Mouse (Mus musculus) limb, embryonic 11.5 days (tissue): ENCODE data around the gene Cpeb3. TPM values are rescaled to one million over a fixed set of nuclear protein-coding genes. Genes with fewer than 3 reads are reported as not detected.
A peak's percentile ranks its signal among the peaks of the same experiment; 100 is the strongest.

Experiments used
- ATAC-seq: fragments of 200-750 bp; cut with Nextera tagmentation; 2 replicates; pipeline ENCODE4 v1.8.0; 2017; ENCODE audit warnings: low read depth; ENCODE audit not compliant: insufficient number of reproducible peaks, low FRiP score, low TSS enrichment
- DNase-seq: peaks from one replicate; pipeline ENCODE4 v3.0.0-alpha.2; 2015; ENCODE audit warnings: low spot score
- H3K27ac ChIP-seq: fragments of 300-500 bp; sonication (generic); replicated peaks from 2 replicates; pipeline ENCODE4 v1.5.1; 2014; ENCODE audit warnings: low read depth, mild to moderate bottlenecking, low read length
- H3K27me3 ChIP-seq: fragments of 300-500 bp; sonication (generic); 2 replicates; pipeline ENCODE4 v1.6.1; 2014; ENCODE audit warnings: mild to moderate bottlenecking, low read length, mixed read lengths; ENCODE audit not compliant: control insufficient read depth, insufficient read depth
- H3K36me3 ChIP-seq: fragments of 300-500 bp; sonication (generic); 2 replicates; pipeline ENCODE4 v1.6.1; 2014; ENCODE audit warnings: mild to moderate bottlenecking, low read length, moderate library complexity, mixed read lengths; ENCODE audit not compliant: control insufficient read depth, insufficient read depth
- H3K4me1 ChIP-seq: fragments of 300-500 bp; sonication (generic); 2 replicates; pipeline ENCODE4 v1.6.1; 2014; ENCODE audit warnings: low read length, mixed read lengths; ENCODE audit not compliant: control insufficient read depth, insufficient read depth
- H3K4me2 ChIP-seq: fragments of 300-500 bp; sonication (generic); 2 replicates; pipeline ENCODE4 v1.6.1; 2014; ENCODE audit warnings: low read depth, mild to moderate bottlenecking, moderate library complexity; ENCODE audit not compliant: severe bottlenecking
- H3K4me3 ChIP-seq: fragments of 300-500 bp; sonication (generic); 2 replicates; pipeline ENCODE4 v1.5.1; 2014; ENCODE audit warnings: low read depth, low read length
- H3K9ac ChIP-seq: fragments of 300-500 bp; sonication (generic); 2 replicates; pipeline ENCODE4 v1.6.1; 2014; ENCODE audit warnings: mild to moderate bottlenecking, low read length
- H3K9me3 ChIP-seq: fragments of 300-500 bp; sonication (generic); 2 replicates; pipeline ENCODE4 v1.6.1; 2016; ENCODE audit warnings: low read length; ENCODE audit not compliant: control insufficient read depth
- WGBS: fragments of 180-500 bp; shearing (Covaris S2); extraction: QIAGEN DNeasy Blood & Tissue Kit; methylation state at CpG from one replicate; pipeline ENCODE4 v1.1.7; 2014; 5-methylcytosine and 5-hydroxymethylcytosine counted together
- polyA plus RNA-seq: library from polyadenylated mRNA; unstranded; fragments of >200 nt; fragmentation: Nextera tagmentation; extraction: Ambion mirVana; gene quantifications from 2 replicates; pipeline ENCODE4 v1.2.1, GENCODE M21; 2014

The Cpeb3 gene
- polyA plus RNA-seq, 1 experiment from 2014 or later = 0.68 TPM

DNA sequence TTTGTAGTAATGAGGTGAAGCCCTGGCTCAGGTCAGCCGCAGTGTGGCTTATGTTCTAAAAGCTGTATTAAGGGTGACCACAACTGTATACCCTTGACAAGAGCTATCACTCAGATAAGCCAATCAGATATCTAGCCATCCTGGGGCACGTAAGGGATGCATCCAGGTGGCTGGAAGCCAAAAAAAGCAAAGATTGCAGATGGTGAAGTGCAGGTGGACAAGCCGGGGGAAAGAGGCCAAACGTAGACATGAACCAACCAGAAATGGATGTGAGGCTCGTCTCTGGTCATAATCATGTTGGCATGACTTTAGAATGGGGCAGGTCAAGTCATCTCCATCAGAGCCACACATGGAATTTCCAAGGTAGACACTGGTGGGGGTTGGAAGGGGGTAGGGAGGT is 177.0 kb downstream of the Cpeb3 start:
- no peak overlapping the region for H3K4me3 ChIP-seq
- WGBS = 91% methylated on average over 5 of the region's 5 CpGs
- ATAC-seq = no peak

DNA sequence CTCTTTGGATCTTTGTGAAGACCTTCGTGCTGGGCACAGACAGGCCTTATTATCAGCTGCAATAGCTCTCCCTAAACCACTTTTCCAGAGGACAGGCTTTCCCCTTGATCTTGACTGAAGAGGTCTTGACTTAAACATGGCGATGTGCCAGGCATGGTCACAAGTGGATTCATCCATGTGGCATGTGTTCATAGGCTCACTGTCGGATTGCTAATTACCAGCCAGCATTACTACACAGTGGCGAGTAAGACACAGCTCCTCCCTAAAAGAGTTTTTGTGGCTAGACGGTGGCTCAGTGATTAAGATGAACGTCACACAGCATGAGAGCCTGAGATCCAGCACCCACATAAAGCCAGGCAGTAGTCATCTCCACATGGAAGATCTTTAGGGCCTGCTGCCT is 178.6 kb downstream of the Cpeb3 start:
- 83% methylated on average over 6 of the region's 6 CpGs for WGBS
- Histone ChIP-seq H3K4me3 (no peak overlapping the region), H3K4me2 (no peak overlapping the region), H3K27ac (no peak overlapping the region), H3K4me1 (no peaks in the 10 kb centered on the region), H3K9ac (no peak overlapping the region), H3K27me3 (no peaks in the 10 kb centered on the region), H3K9me3 (no peaks in the 10 kb centered on the region), H3K36me3 (no peaks in the 10 kb centered on the region)
- ATAC-seq = no peak
- DNase-seq = no peak

More for the DNA sequence above, 177.0 kb downstream of the Cpeb3 start:
- DNase-seq = no peak
- no peak overlapping the region for H3K9ac ChIP-seq
- no peaks in the 10 kb centered on the region for H3K4me1 ChIP-seq
- no peaks in the 10 kb centered on the region for H3K36me3 ChIP-seq
- H3K27ac ChIP-seq = no peak overlapping the region
- no peaks in the 10 kb centered on the region for H3K27me3 ChIP-seq
- H3K9me3 ChIP-seq = no peaks in the 10 kb centered on the region
- no peak overlapping the region for H3K4me2 ChIP-seq

DNA sequence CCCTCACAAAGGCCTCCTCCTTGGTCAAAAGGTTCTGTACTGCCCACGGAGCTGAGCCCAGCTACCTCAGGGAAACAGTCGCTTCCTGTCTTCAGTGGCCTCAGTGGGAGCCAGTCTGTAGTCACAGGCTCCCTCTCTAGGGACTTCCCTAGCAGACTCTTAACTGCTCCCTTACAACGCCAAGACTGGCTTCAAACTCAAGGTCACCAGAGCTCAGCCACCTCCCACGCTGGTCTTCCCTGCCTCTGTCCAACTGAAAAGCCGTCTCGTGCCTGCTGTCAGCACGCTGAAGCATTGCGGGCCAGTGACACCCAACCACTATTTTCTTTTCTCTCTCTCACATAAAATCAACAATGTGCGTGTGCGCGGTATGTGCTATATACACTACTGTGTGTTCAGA is 182.0 kb downstream of the Cpeb3 start:
- H3K9me3 ChIP-seq = no peaks in the 10 kb centered on the region
- no peaks in the 10 kb centered on the region for H3K36me3 ChIP-seq
- DNase-seq (no peak), ATAC-seq (no peak)
- no peak overlapping the region for H3K4me2 ChIP-seq
- no peak overlapping the region for H3K9ac ChIP-seq
- no peaks in the 10 kb centered on the region for H3K27me3 ChIP-seq
- no peaks in the 10 kb centered on the region for H3K4me1 ChIP-seq
- H3K4me3 ChIP-seq = no peak overlapping the region
- H3K27ac ChIP-seq = no peak overlapping the region
- WGBS = 84% methylated on average over 11 of the region's 11 CpGs

DNA sequence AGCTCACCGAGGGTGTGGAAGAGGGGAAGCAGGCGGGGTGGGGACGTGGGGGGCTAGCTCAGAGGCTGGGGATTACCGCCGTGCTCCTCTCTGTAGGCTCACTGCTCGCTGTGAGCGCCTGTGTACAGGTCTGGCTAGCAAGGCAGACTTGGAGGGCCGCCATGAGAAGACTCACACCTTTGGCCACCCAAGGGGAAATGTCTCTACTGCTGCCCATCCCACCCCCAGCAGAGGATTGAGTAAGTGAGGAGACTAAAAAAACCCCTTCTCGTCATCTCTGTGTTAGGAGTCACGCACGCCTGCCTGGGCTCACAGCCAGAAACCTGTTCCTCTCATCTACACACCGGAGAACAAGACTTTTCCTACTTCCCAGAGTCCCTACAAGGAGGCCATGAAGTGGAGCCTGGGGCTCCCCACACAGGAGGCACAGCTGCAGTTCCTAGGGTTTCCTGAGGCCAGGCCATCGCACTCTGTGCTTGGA is 182.5 kb downstream of the Cpeb3 start:
- Histone ChIP-seq H3K27ac (no peak overlapping the region), H3K9me3 (no peaks in the 10 kb centered on the region), H3K4me3 (no peak overlapping the region), H3K4me2 (no peak overlapping the region), H3K9ac (no peak overlapping the region), H3K27me3 (no peaks in the 10 kb centered on the region), H3K36me3 (no peaks in the 10 kb centered on the region), H3K4me1 (no peaks in the 10 kb centered on the region)
- ATAC-seq (no peak), DNase-seq (no peak)
- 81% methylated on average over 13 of the region's 13 CpGs for WGBS

DNA sequence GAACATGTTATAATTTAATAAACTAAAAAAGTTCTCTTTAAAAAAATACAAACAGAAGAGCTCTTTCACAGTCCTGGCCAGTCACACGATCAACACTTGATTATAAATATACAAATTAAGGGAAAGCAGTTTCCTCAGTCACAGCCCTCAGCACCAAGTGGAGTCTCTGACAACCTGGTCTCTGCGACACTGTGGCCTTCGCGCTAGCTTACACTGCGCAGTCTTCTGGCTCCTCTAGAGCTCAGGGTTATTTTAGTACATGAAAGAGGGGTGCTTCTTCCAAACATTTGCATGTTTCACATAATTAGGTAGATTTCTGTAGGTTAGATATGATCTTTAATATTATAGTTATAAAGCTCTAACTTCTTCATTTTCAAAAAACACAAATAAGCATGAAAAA is 186.3 kb downstream of the Cpeb3 start:
- no peaks in the 10 kb centered on the region for H3K27me3 ChIP-seq
- H3K27ac ChIP-seq = no peak overlapping the region
- no peak overlapping the region for H3K9ac ChIP-seq
- H3K4me1 ChIP-seq = no peaks in the 10 kb centered on the region
- DNase-seq = no peak
- 94% methylated on average over 5 of the region's 5 CpGs for WGBS
- no peaks in the 10 kb centered on the region for H3K36me3 ChIP-seq
- H3K4me2 ChIP-seq = no peak overlapping the region
- no peak overlapping the region for H3K4me3 ChIP-seq
- H3K9me3 ChIP-seq = no peaks in the 10 kb centered on the region; the same call in 1 of the 2 replicates
- no peak for ATAC-seq

DNA sequence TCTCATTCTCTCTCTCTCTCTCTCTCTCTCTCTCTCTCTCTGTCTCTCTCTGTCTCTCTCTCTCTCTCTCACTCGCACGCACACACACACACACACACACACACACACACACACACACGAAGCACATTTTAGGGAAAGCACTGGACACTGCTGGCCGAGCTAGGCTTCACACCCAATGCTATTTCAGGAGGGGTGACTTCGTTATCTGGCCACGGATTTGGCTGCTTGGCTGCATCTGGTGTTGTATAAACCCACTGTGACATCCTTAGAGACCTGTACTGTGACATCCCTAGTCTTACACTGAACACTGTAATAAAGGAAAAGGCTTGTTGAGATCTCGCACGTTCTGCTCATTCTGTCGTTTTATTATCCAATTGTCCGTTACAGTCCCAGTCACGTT is 187.4 kb downstream of the Cpeb3 start:
- H3K27ac ChIP-seq = no peak overlapping the region
- no peak for ATAC-seq

DNA sequence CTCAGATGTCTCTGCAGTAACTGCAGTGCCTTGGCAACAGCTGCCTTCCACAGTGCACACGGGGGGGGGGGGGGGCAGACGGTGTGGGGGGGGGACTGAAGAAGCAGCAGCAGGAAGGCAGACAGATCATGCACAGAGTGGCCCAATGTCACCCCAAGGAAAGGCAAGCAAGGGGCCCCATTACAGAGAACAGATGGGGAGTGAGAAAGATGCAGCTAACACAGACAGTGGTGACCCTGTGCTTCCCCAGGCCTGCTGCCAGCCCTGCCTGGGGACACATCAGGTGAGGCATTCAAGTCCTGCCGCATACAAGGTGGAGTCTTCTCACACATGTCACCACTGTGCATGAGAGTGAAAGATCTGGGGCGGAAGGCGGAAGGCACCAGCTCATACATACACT is 187.9 kb downstream of the Cpeb3 start:
- Histone ChIP-seq H3K9me3 (no peaks in the 10 kb centered on the region; the same call in 1 of the 2 replicates), H3K4me2 (no peak overlapping the region), H3K27me3 (no peaks in the 10 kb centered on the region), H3K4me3 (no peak overlapping the region), H3K36me3 (no peaks in the 10 kb centered on the region), H3K9ac (no peak overlapping the region), H3K4me1 (no peaks in the 10 kb centered on the region), H3K27ac (no peak overlapping the region)
- WGBS = 52% methylated on average over 5 of the region's 5 CpGs
- ATAC-seq (no peak), DNase-seq (no peak)

More for the DNA sequence above, 187.4 kb downstream of the Cpeb3 start:
- WGBS = 80% methylated on average over 11 of the region's 11 CpGs
- Histone ChIP-seq H3K27me3 (no peaks in the 10 kb centered on the region), H3K4me3 (no peak overlapping the region), H3K36me3 (no peaks in the 10 kb centered on the region), H3K4me2 (no peak overlapping the region), H3K4me1 (no peaks in the 10 kb centered on the region), H3K9me3 (no peaks in the 10 kb centered on the region; the same call in 1 of the 2 replicates), H3K9ac (no peak overlapping the region)
- no peak for DNase-seq

DNA sequence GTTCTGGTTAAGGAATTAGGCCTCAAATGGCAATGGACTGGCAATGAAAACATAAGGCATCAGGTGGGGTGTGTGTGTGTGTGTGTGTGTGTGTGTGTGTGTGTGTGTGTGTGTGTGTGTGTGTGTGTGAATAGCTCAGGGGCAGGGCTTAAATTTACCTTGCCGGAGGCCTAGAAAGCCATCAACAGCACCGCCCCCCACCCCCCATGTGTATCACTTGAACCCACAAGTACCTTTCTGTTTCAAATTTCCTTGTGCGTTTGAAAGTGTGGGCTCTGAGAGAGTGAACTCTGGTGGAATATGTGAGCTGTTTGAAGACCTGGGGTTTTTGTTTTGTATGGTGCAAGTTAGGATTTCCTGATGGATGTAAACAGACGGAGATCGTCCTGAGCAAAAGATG is 189.5 kb downstream of the Cpeb3 start:
- Histone ChIP-seq H3K9ac (no peak overlapping the region), H3K27me3 (no peaks in the 10 kb centered on the region), H3K4me3 (peak overlapping the region; percentile 27), H3K27ac (no peak overlapping the region), H3K4me1 (no peaks in the 10 kb centered on the region), H3K36me3 (no peaks in the 10 kb centered on the region; the same call in 1 of the 2 replicates), H3K9me3 (no peaks in the 10 kb centered on the region; the same call in 1 of the 2 replicates), H3K4me2 (peak overlapping the region; percentile 44)
- DNase-seq = no peak
- WGBS = 55% methylated on average over 5 of the region's 5 CpGs
- no peak for ATAC-seq

DNA sequence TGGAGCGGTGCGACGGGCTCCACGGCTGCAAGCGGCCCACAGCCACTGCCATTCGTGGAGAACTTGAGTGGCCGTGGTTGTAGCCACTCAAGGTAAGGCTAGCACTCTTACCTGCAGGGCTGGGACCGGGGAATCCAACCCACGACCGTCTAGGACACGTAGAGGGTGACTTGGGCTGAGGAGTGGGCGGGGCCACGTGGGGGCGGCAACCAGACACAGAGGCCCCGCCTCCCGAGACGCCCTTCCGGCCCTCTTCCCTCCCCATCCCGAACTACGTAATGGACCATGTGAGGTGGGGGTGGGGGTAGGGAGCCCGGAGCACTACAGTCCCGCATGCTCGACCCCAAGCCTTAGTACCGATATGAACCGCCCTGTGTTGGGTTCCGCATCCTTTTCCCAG is 190.0 kb downstream of the Cpeb3 start:
- Histone ChIP-seq H3K27ac (no peak overlapping the region), H3K9ac (no peak overlapping the region), H3K4me1 (no peaks in the 10 kb centered on the region), H3K4me2 (peak overlapping the region; percentile 44), H3K9me3 (no peaks in the 10 kb centered on the region; the same call in 1 of the 2 replicates), H3K4me3 (peak overlapping the region; percentile 27), H3K36me3 (peaks cover 2% of the 10 kb centered on the region), H3K27me3 (no peaks in the 10 kb centered on the region)
- WGBS = 3% methylated on average over 26 of the region's 26 CpGs
- DNase-seq (peak; percentile 84), ATAC-seq (peak; percentile 94)
